Mouse (Mus musculus): ENCODE data around the gene Mettl8. TPM values are rescaled to one million over a fixed set of nuclear protein-coding genes. Genes with fewer than 3 reads are reported as not detected.

Mettl8 gene
- polyA plus RNA-seq, 1 experiment from 2014 or later, result 12.6 TPM

GRCm38 (mm10) chr2:71019277-71019676 lies 36.1 kb downstream of the Mettl8 start:
- in situ Hi-C loops (cut with MboI; ENCODE audit: low pct_unique_long_range_greater_than_20kb), result no loop called here
- H3K27me3 ChIP-seq, result no peaks in the 10 kb centered on the region
- DNase-seq (ENCODE audit: low read depth, low spot score) (no peak), ATAC-seq (no peak)
- ChIA-PET CTCF (interaction anchor here (1.1 to 1.9 kb wide), 2 partner anchors 12 to 15 kb away, joined by 3 to 4 read pairs; no protein-coding TSS in a partner anchor), POLR2A (no interaction called here)
- TF ChIP-seq CTCF (IDR thresholded peaks at IDR 0.05), result no peak

DNA sequence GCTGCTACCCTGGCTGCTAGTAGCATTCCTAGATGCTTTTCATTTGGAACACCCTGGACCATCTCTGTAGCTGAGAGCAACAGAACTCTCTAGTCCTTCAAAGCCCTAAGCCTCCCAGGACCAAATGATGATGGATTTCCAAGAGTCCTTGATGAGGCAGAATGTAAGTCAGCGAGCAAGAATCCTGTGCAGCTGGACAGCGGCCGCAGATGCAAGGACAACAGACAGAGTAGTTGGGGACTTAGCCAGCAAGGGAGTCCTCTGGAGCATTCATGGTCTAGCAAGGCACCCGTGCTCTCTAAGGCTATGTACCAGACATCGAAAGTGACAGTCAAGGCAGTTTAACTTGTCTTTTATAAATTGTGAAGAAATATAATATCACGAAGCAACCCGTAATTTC lies 41.9 kb downstream of the Mettl8 start:
- TF ChIP-seq CTCF (IDR thresholded peaks at IDR 0.05), result no peak
- no peak for DNase-seq (ENCODE audit: low read depth, low spot score)
- POLR2A ChIA-PET, result no interaction called here
- in situ Hi-C loops (cut with MboI; ENCODE audit: low pct_unique_long_range_greater_than_20kb), result no loop called here
- CTCF ChIA-PET, result no interaction called here
- ATAC-seq, result no peak
- H3K27me3 ChIP-seq, result no peaks in the 10 kb centered on the region

DNA sequence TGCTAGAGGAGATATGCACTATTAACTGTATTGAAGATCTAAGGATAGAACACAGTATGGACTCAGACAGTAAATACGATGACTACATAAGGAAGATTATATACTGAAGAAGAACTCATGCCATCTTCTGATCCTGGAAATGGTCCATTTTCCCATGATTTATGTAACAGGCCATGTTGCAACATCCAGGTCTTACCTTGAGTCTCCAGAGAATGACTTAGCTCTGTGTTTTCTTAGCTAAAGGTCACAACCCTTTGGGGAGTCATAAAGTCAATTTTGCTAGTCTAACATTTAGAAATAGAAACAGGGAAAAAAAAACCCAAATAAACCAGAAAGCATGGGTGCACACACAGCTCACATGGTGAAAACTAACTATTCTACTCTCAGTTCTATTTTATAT lies 43.6 kb downstream of the Mettl8 start:
- in situ Hi-C loops (cut with MboI; ENCODE audit: low pct_unique_long_range_greater_than_20kb), result no loop called here
- POLR2A ChIA-PET, result no interaction called here
- H3K27me3 ChIP-seq, result no peaks in the 10 kb centered on the region
- DNase-seq (ENCODE audit: low read depth, low spot score), result no peak
- CTCF ChIA-PET, result interaction anchor here (1.2 to 1.4 kb wide), 2 partner anchors 11 to 15 kb away, joined by 3 to 4 read pairs; no protein-coding TSS in a partner anchor
- no peak for TF ChIP-seq CTCF (IDR thresholded peaks at IDR 0.05)
- no peak for ATAC-seq

DNA sequence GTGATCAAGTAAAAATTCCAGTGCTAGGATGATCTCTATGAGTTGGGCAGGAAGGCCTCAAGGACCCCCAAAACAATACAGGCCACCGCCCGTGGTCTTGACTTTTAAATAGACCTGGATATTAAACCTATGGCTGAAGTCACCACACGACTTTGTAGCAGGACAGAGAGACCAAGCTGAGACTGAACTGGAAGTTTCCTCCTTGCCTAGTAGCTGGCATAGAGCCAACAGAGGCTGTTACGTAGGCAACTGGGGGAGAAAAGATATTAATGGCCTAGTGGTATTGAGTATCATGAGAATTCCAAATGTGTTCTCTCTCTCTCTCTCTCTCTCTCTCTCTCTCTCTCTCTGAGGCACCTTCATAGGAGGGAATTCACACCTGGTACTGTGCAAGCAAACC lies 51.0 kb downstream of the Mettl8 start:
- ChIA-PET POLR2A (interaction anchor here (0.7 kb wide), 1 partner anchor 130 kb away, joined by 3 read pairs; no protein-coding TSS in a partner anchor), CTCF (interaction anchor here (1.3 to 3.2 kb wide), 2 partner anchors 14 to 15 kb away, joined by 3 to 8 read pairs; no protein-coding TSS in a partner anchor)
- H3K27me3 ChIP-seq, result no peaks in the 10 kb centered on the region
- no peak for DNase-seq (ENCODE audit: low read depth, low spot score)
- TF ChIP-seq CTCF (IDR thresholded peaks at IDR 0.05), result no peak
- in situ Hi-C loops (cut with MboI; ENCODE audit: low pct_unique_long_range_greater_than_20kb), result no loop called here
- ATAC-seq, result no peak

- in situ Hi-C loops (cut with MboI; ENCODE audit: low pct_unique_long_range_greater_than_20kb), result no loop called here
- TF ChIP-seq CTCF (IDR thresholded peaks at IDR 0.05), result no peak
- ChIA-PET POLR2A (no interaction called here), CTCF (interaction anchor here (1.6 kb wide), 1 partner anchor 10 kb away, joined by 5 read pairs; no protein-coding TSS in a partner anchor)
- ATAC-seq (no peak), DNase-seq (ENCODE audit: low read depth, low spot score) (no peak)
- no peaks in the 10 kb centered on the region for H3K27me3 ChIP-seq
These were observed 52.9 kb downstream of the Mettl8 start for GRCm38 (mm10) chr2:71002509-71002908.

DNA sequence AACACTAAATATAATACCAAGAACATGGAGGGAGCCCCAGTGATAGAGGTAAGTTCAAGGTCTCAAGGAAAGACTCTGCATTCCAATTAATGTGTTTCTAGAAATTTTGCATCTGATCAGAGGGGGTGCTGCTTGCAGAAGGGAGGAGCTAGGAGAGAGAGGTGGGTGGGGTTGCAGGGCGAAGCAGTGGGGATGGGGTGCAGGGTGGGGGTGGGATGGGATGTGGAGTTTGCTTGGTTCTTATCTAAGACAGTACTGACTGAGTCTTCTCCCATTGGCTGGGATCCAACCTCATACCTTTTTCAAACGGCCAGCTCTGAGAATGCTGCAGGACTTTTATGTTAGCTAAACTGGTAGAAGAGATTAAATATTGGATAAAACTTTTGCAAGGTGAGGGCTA lies 56.6 kb downstream of the Mettl8 start:
- H3K27me3 ChIP-seq, result no peaks in the 10 kb centered on the region
- DNase-seq (ENCODE audit: low read depth, low spot score) (no peak), ATAC-seq (no peak)
- in situ Hi-C loops (cut with MboI; ENCODE audit: low pct_unique_long_range_greater_than_20kb), result no loop called here
- TF ChIP-seq CTCF (IDR thresholded peaks at IDR 0.05), result no peak
- ChIA-PET POLR2A (no interaction called here), CTCF (no interaction called here)

DNA sequence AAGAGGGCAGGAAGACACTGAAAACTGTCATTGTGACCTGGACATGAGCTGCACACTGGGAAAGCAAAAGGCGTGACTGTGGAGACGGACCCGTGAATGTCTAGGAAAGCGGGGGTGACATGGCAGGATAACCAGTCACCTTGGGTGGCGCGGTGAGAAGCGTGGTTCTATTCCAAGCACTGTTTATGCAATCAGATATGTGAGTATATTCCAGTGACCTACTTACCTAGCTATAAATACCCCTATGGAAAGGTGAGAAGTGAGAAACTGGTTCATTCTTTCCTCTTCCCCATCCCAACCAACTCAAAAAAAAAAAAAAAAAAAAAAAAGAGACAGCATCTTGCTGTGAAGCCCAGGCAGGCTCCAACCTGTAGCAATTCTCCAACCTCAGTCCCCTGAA lies 58.9 kb downstream of the Mettl8 start:
- ChIA-PET POLR2A (interaction anchor here (0.6 to 0.8 kb wide), 2 partner anchors 56 to 188 kb away, joined by 3 read pairs; no protein-coding TSS in a partner anchor), CTCF (interaction anchor here (1.3 kb wide), 1 partner anchor 12 kb away, joined by 3 read pairs; no protein-coding TSS in a partner anchor)
- DNase-seq (ENCODE audit: low read depth, low spot score) (no peak), ATAC-seq (no peak)
- in situ Hi-C loops (cut with MboI; ENCODE audit: low pct_unique_long_range_greater_than_20kb), result no loop called here
- TF ChIP-seq CTCF (IDR thresholded peaks at IDR 0.05), result no peak
- H3K27me3 ChIP-seq, result no peaks in the 10 kb centered on the region

DNA sequence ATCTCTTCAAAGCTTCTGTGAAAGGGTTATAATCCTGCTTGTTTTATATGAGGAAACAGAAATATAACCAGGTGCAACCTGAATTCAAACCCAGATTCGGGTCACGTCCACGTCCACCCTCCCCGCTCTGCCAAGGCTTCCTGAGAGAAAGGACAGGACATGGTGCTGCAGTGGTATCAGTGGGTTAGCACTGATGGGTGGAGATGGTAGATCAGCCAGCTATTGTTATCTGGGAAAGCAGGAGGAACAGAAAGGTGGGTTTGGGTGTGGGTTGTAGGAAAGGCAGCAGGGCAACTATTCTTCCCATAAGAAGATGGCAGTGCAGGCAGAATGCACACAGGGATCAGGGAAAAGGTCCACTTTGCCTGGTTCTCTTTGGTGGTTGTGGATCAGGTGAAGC lies 59.5 kb downstream of the Mettl8 start:
- ChIA-PET CTCF (interaction anchor here (1.3 kb wide), 1 partner anchor 12 kb away, joined by 3 read pairs; no protein-coding TSS in a partner anchor), POLR2A (interaction anchor here (0.6 to 0.8 kb wide), 2 partner anchors 56 to 187 kb away, joined by 3 read pairs; no protein-coding TSS in a partner anchor)
- ATAC-seq (no peak), DNase-seq (ENCODE audit: low read depth, low spot score) (no peak)
- TF ChIP-seq CTCF (IDR thresholded peaks at IDR 0.05), result no peak
- no peaks in the 10 kb centered on the region for H3K27me3 ChIP-seq
- in situ Hi-C loops (cut with MboI; ENCODE audit: low pct_unique_long_range_greater_than_20kb), result no loop called here

- TF ChIP-seq CTCF (IDR thresholded peaks at IDR 0.05), result no peak
- H3K27me3 ChIP-seq, result no peaks in the 10 kb centered on the region
- ChIA-PET POLR2A (no interaction called here), CTCF (interaction anchor here (1.2 kb wide), 1 partner anchor 11 kb away, joined by 3 read pairs; no protein-coding TSS in a partner anchor)
- no peak for ATAC-seq
- in situ Hi-C loops (cut with MboI; ENCODE audit: low pct_unique_long_range_greater_than_20kb), result no loop called here
- DNase-seq (ENCODE audit: low read depth, low spot score), result no peak
These were observed 61.6 kb downstream of the Mettl8 start for GRCm38 (mm10) chr2:70993740-70994139.

- ATAC-seq (no peak), DNase-seq (ENCODE audit: low read depth, low spot score) (no peak)
- ChIA-PET CTCF (interaction anchor here (1.3 kb wide), 1 partner anchor 9 kb away, joined by 5 read pairs; no protein-coding TSS in a partner anchor), POLR2A (interaction anchor here (0.7 kb wide), 1 partner anchor 1303 kb away, joined by 3 read pairs; no protein-coding TSS in a partner anchor)
- H3K27me3 ChIP-seq, result no peaks in the 10 kb centered on the region
- no peak for TF ChIP-seq CTCF (IDR thresholded peaks at IDR 0.05)
- in situ Hi-C loops (cut with MboI; ENCODE audit: low pct_unique_long_range_greater_than_20kb), result no loop called here
These were observed 62.7 kb downstream of the Mettl8 start for GRCm38 (mm10) chr2:70992715-70993114.

DNA sequence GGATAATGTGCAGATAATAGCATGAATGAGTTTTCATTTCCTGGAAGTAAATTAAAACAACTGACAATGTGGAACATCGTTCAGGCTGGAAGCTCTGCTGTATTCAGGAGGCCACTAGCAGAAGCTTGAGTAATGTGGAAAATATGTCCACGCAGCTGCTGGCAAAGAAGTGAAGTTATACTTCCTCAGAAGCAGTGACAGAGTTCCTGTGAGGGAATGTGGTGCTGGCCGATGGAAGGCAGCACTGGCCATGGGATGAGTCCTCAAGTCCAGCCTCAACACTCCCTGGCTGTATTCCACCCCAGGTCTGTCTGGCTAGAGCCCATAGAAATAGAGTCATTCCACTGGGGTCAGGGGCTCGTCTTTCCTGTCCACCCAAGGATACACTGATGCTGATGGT lies 65.2 kb downstream of the Mettl8 start:
- no peak for DNase-seq (ENCODE audit: low read depth, low spot score)
- ATAC-seq, result no peak
- H3K27me3 ChIP-seq, result no peaks in the 10 kb centered on the region
- POLR2A ChIA-PET, result no interaction called here
- TF ChIP-seq CTCF (IDR thresholded peaks at IDR 0.05), result no peak
- CTCF ChIA-PET, result interaction anchor here (2.5 kb wide), 1 partner anchor 15 kb away, joined by 8 read pairs; no protein-coding TSS in a partner anchor
- in situ Hi-C loops (cut with MboI; ENCODE audit: low pct_unique_long_range_greater_than_20kb), result no loop called here
